Mouse (Mus musculus): ENCODE data around the gene Hnrnpr. TPM values are rescaled to one million over a fixed set of nuclear protein-coding genes. Genes with fewer than 3 reads are reported as not detected.

Hnrnpr gene
- 134 TPM for total RNA-seq (2023)

DNA sequence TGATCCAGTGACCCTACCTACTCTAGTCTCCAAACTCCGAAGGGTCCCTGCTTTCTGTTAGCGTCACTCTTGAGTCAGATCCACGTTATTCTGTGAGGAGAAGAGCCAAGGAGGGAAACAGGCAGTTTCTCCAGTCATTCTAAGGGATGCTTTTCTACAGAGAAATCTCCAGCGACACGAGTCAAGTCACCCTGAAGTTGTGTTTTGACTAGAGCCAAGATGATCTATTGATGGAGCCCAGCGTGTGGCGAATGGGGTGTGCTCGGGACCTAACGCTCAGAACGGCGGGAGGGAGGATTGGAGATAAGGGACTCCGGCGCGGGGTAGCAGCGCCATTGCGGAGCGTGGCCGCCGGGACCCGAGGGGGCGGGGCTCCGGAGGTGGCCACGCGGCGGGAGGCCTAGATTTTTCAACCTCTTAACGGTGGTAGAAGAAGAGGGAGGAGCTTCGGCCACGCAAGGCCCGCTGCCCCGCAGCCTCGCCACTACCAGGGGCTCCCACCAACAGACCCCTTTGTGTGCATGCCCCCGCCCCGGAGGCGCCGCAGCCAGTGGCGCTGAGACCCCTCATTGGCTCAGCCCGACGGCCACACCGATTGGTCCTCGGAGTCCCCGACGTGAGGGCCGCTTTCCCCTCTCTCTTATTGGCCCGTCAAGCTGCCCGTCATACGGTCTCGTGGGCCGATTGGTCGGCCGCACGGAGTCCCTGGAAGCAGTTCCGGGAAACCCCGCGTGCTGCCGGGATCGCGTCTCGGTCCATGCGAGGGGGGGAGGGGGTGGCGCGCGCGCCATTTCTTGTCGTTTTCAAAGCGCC is at the start of gene Hnrnpr:
Hnrnpr (plus strand) TSS at position 714 of the 813 bp plus-strand sequence.

DNA sequence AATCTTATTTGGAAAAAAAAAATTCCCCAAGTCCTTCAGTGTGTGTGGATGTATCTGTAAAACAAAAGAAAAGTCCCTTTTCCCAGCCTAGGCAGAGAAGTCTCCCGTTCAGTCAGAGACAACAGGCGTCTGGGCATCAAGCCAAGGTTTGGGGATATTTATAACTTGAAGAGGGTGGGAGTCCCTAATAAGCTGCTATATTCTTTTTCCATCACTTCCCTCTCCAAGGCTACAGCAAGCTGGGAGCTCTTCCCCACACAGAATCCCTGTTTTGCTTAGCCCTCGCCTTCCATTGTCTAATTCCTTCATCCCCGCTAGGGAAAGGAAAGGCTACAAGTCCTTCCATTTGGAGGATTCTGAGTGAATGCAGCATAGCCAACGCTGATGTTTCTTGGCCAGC is 26.3 kb upstream of the Hnrnpr start, which contains the start of gene Zfp46:
Zfp46 (plus strand) TSS at position 229 of the 400 bp plus-strand sequence.

Other genes with a start within 250 kb of the Hnrnpr start
- gene Id3, start 167.4 kb upstream of the Hnrnpr start, total RNA-seq (2023) = 18.5 TPM
- gene E2f2, start 138.5 kb upstream of the Hnrnpr start, total RNA-seq (2023) = 11.7 TPM
- 0.35 TPM for gene Asap3, start 104.6 kb upstream of the Hnrnpr start, total RNA-seq (2023)
- gene Tcea3, start 63.2 kb upstream of the Hnrnpr start, total RNA-seq (2023) = 0.91 TPM
- gene Zfp46, start 26.3 kb upstream of the Hnrnpr start, total RNA-seq (2023) = 8.6 TPM
- gene Htr1d, start 112.6 kb downstream of the Hnrnpr start, total RNA-seq (2023) = not detected
- not detected for gene 6030445D17Rik, start 151.3 kb downstream of the Hnrnpr start, total RNA-seq (2023)
- 2.3 TPM for gene Luzp1, start 158.8 kb downstream of the Hnrnpr start, total RNA-seq (2023)